Mouse (Mus musculus) embryonic facial prominence, embryonic 12.5 days (tissue): Measurements from ENCODE around the gene Dlg2. TPM values are rescaled to one million over a fixed set of nuclear protein-coding genes. Genes with fewer than 3 reads are reported as not detected.

Experiments
- ATAC-seq: fragments of 200-750 bp; cut with Nextera tagmentation; 2 replicates; pipeline ENCODE4 v1.8.0; 2017; ENCODE audit not compliant: insufficient number of reproducible peaks, insufficient read depth, low FRiP score, low TSS enrichment
- H3K27ac ChIP-seq: fragments of 300-500 bp; sonication (generic); 2 replicates; pipeline ENCODE4 v1.5.1; 2016; ENCODE audit warnings: mild to moderate bottlenecking
- H3K27me3 ChIP-seq: fragments of 300-500 bp; sonication (generic); 2 replicates; pipeline ENCODE4 v1.6.1; 2016; ENCODE audit warnings: mild to moderate bottlenecking, moderate library complexity
- H3K36me3 ChIP-seq: fragments of 300-500 bp; sonication (generic); 2 replicates; pipeline ENCODE4 v1.6.1; 2016; ENCODE audit warnings: mild to moderate bottlenecking
- H3K4me1 ChIP-seq: fragments of 300-500 bp; sonication (generic); 2 replicates; pipeline ENCODE4 v1.6.1; 2016
- H3K4me2 ChIP-seq: fragments of 300-500 bp; sonication (generic); replicated peaks from 2 replicates; pipeline ENCODE4 v1.6.1; 2016; ENCODE audit warnings: mild to moderate bottlenecking, moderate library complexity
- H3K4me3 ChIP-seq: fragments of 300-500 bp; sonication (generic); 2 replicates; pipeline ENCODE4 v1.5.1; 2016; ENCODE audit warnings: mild to moderate bottlenecking
- H3K9ac ChIP-seq: fragments of 300-500 bp; sonication (generic); 2 replicates; pipeline ENCODE4 v1.6.1; 2016; ENCODE audit warnings: mild to moderate bottlenecking, moderate library complexity
- H3K9me3 ChIP-seq: fragments of 300-500 bp; sonication (generic); 2 replicates; pipeline ENCODE4 v1.6.1; 2016; ENCODE audit warnings: mild to moderate bottlenecking, moderate library complexity
- WGBS: fragments of 180-500 bp; shearing (Covaris S2); methylation state at CpG from one replicate; pipeline ENCODE4 v1.1.7; 2016; 5-methylcytosine and 5-hydroxymethylcytosine counted together
- polyA plus RNA-seq: library from polyadenylated mRNA; unstranded; fragments of >200 nt; fragmentation: Nextera tagmentation; extraction: Ambion mirVana; gene quantifications from 2 replicates; pipeline ENCODE4 v1.2.1, GENCODE M21; 2016

The Dlg2 gene
- polyA plus RNA-seq, 1 experiment from 2014 or later: 11.0 TPM

GRCm38 (mm10) chr7:91045742-91046098 is 569.2 kb downstream of the Dlg2 start:
- no peak for ATAC-seq
- H3K9me3 ChIP-seq: no peaks in the 10 kb centered on the region
- no peaks in the 10 kb centered on the region for H3K36me3 ChIP-seq
- H3K27ac ChIP-seq: no peak overlapping the region
- no peak overlapping the region for H3K4me3 ChIP-seq
- no peaks in the 10 kb centered on the region for H3K27me3 ChIP-seq
- no peak overlapping the region for H3K4me2 ChIP-seq
- H3K9ac ChIP-seq: no peak overlapping the region
- H3K4me1 ChIP-seq: no peaks in the 10 kb centered on the region
- WGBS: 76% methylated on average over 1 of the region's 1 CpGs

- no peak overlapping the region for H3K4me3 ChIP-seq
- no peaks in the 10 kb centered on the region for H3K27me3 ChIP-seq
- H3K4me2 ChIP-seq: no peak overlapping the region
- 59% methylated on average over 12 of the region's 12 CpGs for WGBS
- ATAC-seq: no peak
- H3K36me3 ChIP-seq: no peaks in the 10 kb centered on the region
- no peak overlapping the region for H3K9ac ChIP-seq
- no peaks in the 10 kb centered on the region for H3K9me3 ChIP-seq
- H3K27ac ChIP-seq: no peak overlapping the region
- no peaks in the 10 kb centered on the region for H3K4me1 ChIP-seq
These were observed 587.0 kb downstream of the Dlg2 start for GRCm38 (mm10) chr7:91063297-91064040.

GRCm38 (mm10) chr7:91071751-91072707 is 595.6 kb downstream of the Dlg2 start:
- no peaks in the 10 kb centered on the region for H3K27me3 ChIP-seq
- no peak overlapping the region for H3K4me2 ChIP-seq
- H3K9me3 ChIP-seq: no peaks in the 10 kb centered on the region
- no peak overlapping the region for H3K9ac ChIP-seq
- H3K4me3 ChIP-seq: no peak overlapping the region
- ATAC-seq: no peak
- H3K4me1 ChIP-seq: no peaks in the 10 kb centered on the region
- no peaks in the 10 kb centered on the region for H3K36me3 ChIP-seq
- WGBS: 77% methylated on average over 9 of the region's 9 CpGs
- no peak overlapping the region for H3K27ac ChIP-seq

- Histone ChIP-seq H3K9me3 (no peaks in the 10 kb centered on the region), H3K4me3 (no peak overlapping the region), H3K27ac (no peak overlapping the region), H3K4me2 (no peak overlapping the region), H3K9ac (no peak overlapping the region), H3K36me3 (no peaks in the 10 kb centered on the region), H3K27me3 (0 out of 2 replicates have a peak, but pooled peaks cover 4% of the 10 kb centered on the region), H3K4me1 (no peaks in the 10 kb centered on the region)
- WGBS: 77% methylated on average over 2 of the region's 2 CpGs
- no peak for ATAC-seq
These were observed 609.6 kb downstream of the Dlg2 start for GRCm38 (mm10) chr7:91086071-91086470.

- no peak overlapping the region for H3K4me3 ChIP-seq
- ATAC-seq: no peak
- H3K4me2 ChIP-seq: no peak overlapping the region
- H3K27me3 ChIP-seq: 0 out of 2 replicates have a peak, but pooled peaks cover 4% of the 10 kb centered on the region
- WGBS: 33% methylated on average over 6 of the region's 6 CpGs
- no peaks in the 10 kb centered on the region for H3K9me3 ChIP-seq
- 0 out of 2 replicates have a peak, but pooled peaks cover 5% of the 10 kb centered on the region for H3K4me1 ChIP-seq
- H3K27ac ChIP-seq: no peak overlapping the region
- H3K9ac ChIP-seq: no peak overlapping the region
- no peaks in the 10 kb centered on the region for H3K36me3 ChIP-seq
These were observed 612.9 kb downstream of the Dlg2 start for GRCm38 (mm10) chr7:91089211-91089930.

GRCm38 (mm10) chr7:91090317-91090829 is 613.9 kb downstream of the Dlg2 start:
- no peak for ATAC-seq
- H3K4me1 ChIP-seq: 0 out of 2 replicates have a peak, but pooled peaks cover 5% of the 10 kb centered on the region
- no peaks in the 10 kb centered on the region for H3K9me3 ChIP-seq
- no peak overlapping the region for H3K9ac ChIP-seq
- no peak overlapping the region for H3K4me3 ChIP-seq
- H3K36me3 ChIP-seq: no peaks in the 10 kb centered on the region
- no peak overlapping the region for H3K27ac ChIP-seq
- WGBS: 51% methylated on average over 5 of the region's 5 CpGs
- H3K27me3 ChIP-seq: 0 out of 2 replicates have a peak, but pooled peaks cover 4% of the 10 kb centered on the region
- H3K4me2 ChIP-seq: peak overlapping the region; percentile 49

GRCm38 (mm10) chr7:91090830-91091683 is 614.6 kb downstream of the Dlg2 start:
- H3K4me1 ChIP-seq: 0 out of 2 replicates have a peak, but pooled peaks cover 5% of the 10 kb centered on the region
- H3K4me3 ChIP-seq: peak overlapping the region; percentile 23
- H3K36me3 ChIP-seq: no peaks in the 10 kb centered on the region
- 0 out of 2 replicates have a peak, but pooled peaks have one; percentile 52 for ATAC-seq
- 0 out of 2 replicates have a peak, but pooled peaks cover 4% of the 10 kb centered on the region for H3K27me3 ChIP-seq
- H3K4me2 ChIP-seq: peak overlapping the region; percentile 49
- no peaks in the 10 kb centered on the region for H3K9me3 ChIP-seq
- 11% methylated on average over 25 of the region's 25 CpGs for WGBS
- no peak overlapping the region for H3K27ac ChIP-seq
- no peak overlapping the region for H3K9ac ChIP-seq

GRCm38 (mm10) chr7:91096467-91096866 is 620.0 kb downstream of the Dlg2 start:
- no peak overlapping the region for H3K27ac ChIP-seq
- H3K36me3 ChIP-seq: no peaks in the 10 kb centered on the region
- H3K9me3 ChIP-seq: no peaks in the 10 kb centered on the region
- H3K9ac ChIP-seq: no peak overlapping the region
- WGBS: 91% methylated on average over 7 of the region's 7 CpGs
- H3K4me1 ChIP-seq: 0 out of 2 replicates have a peak, but pooled peaks cover 2% of the 10 kb centered on the region
- ATAC-seq: no peak
- no peak overlapping the region for H3K4me2 ChIP-seq
- no peak overlapping the region for H3K4me3 ChIP-seq
- H3K27me3 ChIP-seq: no peaks in the 10 kb centered on the region

GRCm38 (mm10) chr7:91098521-91098920 is 622.0 kb downstream of the Dlg2 start:
- ATAC-seq: no peak
- H3K27me3 ChIP-seq: no peaks in the 10 kb centered on the region
- no peak overlapping the region for H3K9ac ChIP-seq
- no peaks in the 10 kb centered on the region for H3K9me3 ChIP-seq
- no peak overlapping the region for H3K27ac ChIP-seq
- H3K4me2 ChIP-seq: no peak overlapping the region
- H3K4me3 ChIP-seq: no peak overlapping the region
- WGBS: 79% methylated on average over 3 of the region's 3 CpGs
- no peaks in the 10 kb centered on the region for H3K4me1 ChIP-seq
- no peaks in the 10 kb centered on the region for H3K36me3 ChIP-seq

GRCm38 (mm10) chr7:91109575-91109974 is 633.1 kb downstream of the Dlg2 start:
- Histone ChIP-seq H3K27me3 (no peaks in the 10 kb centered on the region), H3K4me3 (no peak overlapping the region), H3K9me3 (no peaks in the 10 kb centered on the region), H3K36me3 (no peaks in the 10 kb centered on the region), H3K9ac (no peak overlapping the region), H3K27ac (no peak overlapping the region), H3K4me2 (no peak overlapping the region), H3K4me1 (no peaks in the 10 kb centered on the region)
- no peak for ATAC-seq
- WGBS: 71% methylated on average over 3 of the region's 3 CpGs
